Mouse (Mus musculus) central nervous system, embryonic 18 days (tissue): Measurements from ENCODE around the gene N4bp2l2. TPM values are rescaled to one million over a fixed set of nuclear protein-coding genes. Genes with fewer than 3 reads are reported as not detected.

Experiments
- polyA plus RNA-seq: library from polyadenylated mRNA; depleted of rRNA; stranded (reverse); fragments of >200 nt; gene quantifications from 2 replicates; pipeline ENCODE4 v1.2.3, GENCODE M21; 2012; rRNA removed

The N4bp2l2 gene
- 30.5 and 33.8 TPM in 2 replicates for polyA plus RNA-seq

GRCm38 (mm10) chr5:150666133-150666739, at the start of gene N4bp2l2:
Gene N4bp2l2, minus strand, starts transcription at chr5:150666183.

GRCm38 (mm10) chr5:150673153-150673835, 7.3 kb upstream of the N4bp2l2 start, which contains the start of gene Pds5b:
Gene Pds5b, plus strand, starts transcription at chr5:150673739.

GRCm38 (mm10) chr5:150597088-150597487, 68.9 kb downstream of the N4bp2l2 start, which contains the start of gene N4bp2l1:
Gene N4bp2l1, minus strand, starts transcription at chr5:150597188.

Other genes starting within 250 kb of the N4bp2l2 start
- 0.12 and 0.16 TPM in 2 replicates for gene Zar1l, start 148.0 kb downstream of the N4bp2l2 start, polyA plus RNA-seq
- gene Brca2, start 143.6 kb downstream of the N4bp2l2 start, polyA plus RNA-seq = 11.0 and 12.7 TPM in 2 replicates
- 23.7 and 24.2 TPM in 2 replicates for gene N4bp2l1, start 69.0 kb downstream of the N4bp2l2 start, polyA plus RNA-seq
- 36.2 and 37.3 TPM in 2 replicates for gene Pds5b, start 7.6 kb upstream of the N4bp2l2 start, polyA plus RNA-seq